Mouse (Mus musculus) brown adipose tissue, adult 24 weeks (tissue): Measurements from ENCODE around the gene Mnat1. TPM values are rescaled to one million over a fixed set of nuclear protein-coding genes. Genes with fewer than 3 reads are reported as not detected.

Experiments used
- H3K27ac ChIP-seq: fragments of 200-500 bp; replicated peaks from 2 replicates; pipeline ENCODE4 v1.5.1; 2012; ENCODE audit warnings: low read depth, mild to moderate bottlenecking, low read length
- H3K4me1 ChIP-seq: fragments of 200-500 bp; 2 replicates; pipeline ENCODE4 v1.6.1; 2012; ENCODE audit warnings: low read length, mixed read lengths; ENCODE audit not compliant: control insufficient read depth, insufficient read depth, insufficient read length
- H3K4me3 ChIP-seq: fragments of 200-500 bp; 2 replicates; pipeline ENCODE4 v1.5.1; 2012; ENCODE audit warnings: low read depth, mild to moderate bottlenecking, low read length, moderate library complexity; ENCODE audit not compliant: insufficient read depth
- polyA plus RNA-seq: library from polyadenylated mRNA; stranded (reverse); fragments of >200 nt; gene quantifications from 2 replicates; pipeline ENCODE4 v1.2.4, GENCODE M21; 2012; ENCODE audit not compliant: missing spikeins, insufficient read depth, insufficient read length

The Mnat1 gene
- polyA plus RNA-seq, 1 experiment: 20.6 TPM

- Histone ChIP-seq H3K4me3 (no peak overlapping the region), H3K4me1 (no peaks in the 10 kb centered on the region)
Observed at GRCm38 (mm10) chr12:73232586-73232985, 109.1 kb downstream of the Mnat1 start.

GRCm38 (mm10) chr12:73241960-73242359 lies 118.4 kb downstream of the Mnat1 start:
- Histone ChIP-seq H3K27ac (no peak overlapping the region), H3K4me3 (no peak overlapping the region), H3K4me1 (no peaks in the 10 kb centered on the region)

More at GRCm38 (mm10) chr12:73232586-73232985, 109.1 kb downstream of the Mnat1 start:
- no peak overlapping the region for H3K27ac ChIP-seq

GRCm38 (mm10) chr12:73245687-73246086 lies 122.2 kb downstream of the Mnat1 start:
- no peak overlapping the region for H3K27ac ChIP-seq

GRCm38 (mm10) chr12:73255006-73255405 lies 131.5 kb downstream of the Mnat1 start:
- Histone ChIP-seq H3K27ac (no peak overlapping the region), H3K4me3 (no peak overlapping the region), H3K4me1 (no peaks in the 10 kb centered on the region)

More at GRCm38 (mm10) chr12:73245687-73246086, 122.2 kb downstream of the Mnat1 start:
- H3K4me3 ChIP-seq: no peak overlapping the region
- no peaks in the 10 kb centered on the region for H3K4me1 ChIP-seq

- H3K4me1 ChIP-seq: no peaks in the 10 kb centered on the region
Observed at GRCm38 (mm10) chr12:73259269-73259668, 135.8 kb downstream of the Mnat1 start.

GRCm38 (mm10) chr12:73260339-73260738 lies 136.8 kb downstream of the Mnat1 start:
- Histone ChIP-seq H3K27ac (no peak overlapping the region), H3K4me3 (no peak overlapping the region), H3K4me1 (no peaks in the 10 kb centered on the region)

More at GRCm38 (mm10) chr12:73259269-73259668, 135.8 kb downstream of the Mnat1 start:
- no peak overlapping the region for H3K4me3 ChIP-seq
- H3K27ac ChIP-seq: no peak overlapping the region

- H3K4me3 ChIP-seq: no peak overlapping the region
- H3K27ac ChIP-seq: no peak overlapping the region
- H3K4me1 ChIP-seq: no peaks in the 10 kb centered on the region
Observed at GRCm38 (mm10) chr12:73265381-73265978, 142.0 kb downstream of the Mnat1 start.

GRCm38 (mm10) chr12:73266597-73266996 lies 143.1 kb downstream of the Mnat1 start:
- no peak overlapping the region for H3K4me3 ChIP-seq
- H3K27ac ChIP-seq: no peak overlapping the region
- no peaks in the 10 kb centered on the region for H3K4me1 ChIP-seq

- Histone ChIP-seq H3K4me1 (no peaks in the 10 kb centered on the region), H3K27ac (no peak overlapping the region), H3K4me3 (no peak overlapping the region)
Observed at GRCm38 (mm10) chr12:73268497-73268896, 145.0 kb downstream of the Mnat1 start.

GRCm38 (mm10) chr12:73269531-73269930 lies 146.0 kb downstream of the Mnat1 start:
- Histone ChIP-seq H3K4me3 (no peak overlapping the region), H3K27ac (no peak overlapping the region)

GRCm38 (mm10) chr12:73269933-73270332 lies 146.4 kb downstream of the Mnat1 start:
- Histone ChIP-seq H3K4me3 (no peak overlapping the region), H3K4me1 (no peaks in the 10 kb centered on the region), H3K27ac (no peak overlapping the region)

More at GRCm38 (mm10) chr12:73269531-73269930, 146.0 kb downstream of the Mnat1 start:
- no peaks in the 10 kb centered on the region for H3K4me1 ChIP-seq

- H3K27ac ChIP-seq: no peak overlapping the region
- H3K4me1 ChIP-seq: no peaks in the 10 kb centered on the region
- no peak overlapping the region for H3K4me3 ChIP-seq
Observed at GRCm38 (mm10) chr12:73274921-73275320, 151.4 kb downstream of the Mnat1 start.

- Histone ChIP-seq H3K4me1 (0 out of 2 replicates have a peak, but pooled peaks cover 10% of the 10 kb centered on the region), H3K4me3 (peak within 1 kb of the TSS; percentile 81), H3K27ac (peak within 1 kb of the TSS; percentile 78)
Observed at GRCm38 (mm10) chr12:73286287-73287092, 163.0 kb downstream of the Mnat1 start, which contains the start of the genes Trmt5 and Slc38a6. Gene Trmt5, minus strand, starts transcription at chr12:73286710. Gene Slc38a6, plus strand, starts transcription at chr12:73286779.

GRCm38 (mm10) chr12:73287609-73288008 lies 164.1 kb downstream of the Mnat1 start:
- H3K27ac ChIP-seq: peak overlapping the region; percentile 38; the same call in 1 of the 2 replicates
- H3K4me1 ChIP-seq: 0 out of 2 replicates have a peak, but pooled peaks cover 10% of the 10 kb centered on the region
- H3K4me3 ChIP-seq: peak overlapping the region; percentile 81

GRCm38 (mm10) chr12:73288626-73289025 lies 165.1 kb downstream of the Mnat1 start:
- no peak overlapping the region for H3K27ac ChIP-seq
- H3K4me1 ChIP-seq: 0 out of 2 replicates have a peak, but pooled peaks cover 10% of the 10 kb centered on the region
- no peak overlapping the region for H3K4me3 ChIP-seq
